Mouse (Mus musculus) stomach, postnatal 0 days (tissue): ENCODE measurements around the gene Nckap5.

Source experiments
- CTCF ChIP-seq: IDR thresholded peaks from 2 replicates; pipeline ENCODE4 v1.5.1; 2016; ENCODE audit warnings: antibody characterized with exemption, low read depth, mild to moderate bottlenecking, moderate library complexity
- EP300 ChIP-seq: optimal IDR thresholded peaks from 2 replicates; pipeline ENCODE3; 2016; ENCODE audit warnings: antibody characterized with exemption

- no peak for TF ChIP-seq CTCF
- TF ChIP-seq EP300 = no peak
These were observed 78.2 kb downstream of the Nckap5 start for GRCm38 (mm10) chr1:126752247-126753037.
